In genomic region chr2:58418109-58418508, GRCm38 (mm10) we compare ENCODE assay signal across 31 mouse cellular contexts. TPM values are rescaled to one million over a fixed set of nuclear protein-coding genes. Genes with fewer than 3 reads are reported as not detected.
DNase-seq lines count a peak whose midpoint lies in the region; ATAC-seq and TF ChIP-seq lines count a peak whose summit lies in the region.
"Had no signal": no experiment of that assay in that cellular context is flagged by ENCODE, and none has a peak within 500 bp of the region (broad histone marks: within the 10 kb centered on the region; RNA-seq: fewer than 3 reads in every experiment).

No protein-coding gene starts in this region.

- no peaks in the 10 kb centered on the region for H3K4me1 ChIP-seq in intestine, embryonic 15.5 days (replicated peaks)
- H3K4me1 ChIP-seq in intestine, postnatal 0 days (replicated peaks; ENCODE audit: control insufficient read depth, insufficient read depth, low read length), result no peaks in the 10 kb centered on the region
- no peaks in the 10 kb centered on the region for H3K4me1 ChIP-seq in forebrain, embryonic 15.5 days
- H3K4me1 ChIP-seq: embryonic facial prominence, embryonic 13.5 days; embryonic facial prominence, embryonic 15.5 days; forebrain, embryonic 10.5 days; forebrain, embryonic 12.5 days had no signal

- TF ChIP-seq CTCF in intestine, postnatal 0 days (IDR thresholded peaks at IDR 0.05; ENCODE audit: low read depth), result no peak

- no peak overlapping the region for H3K4me3 ChIP-seq in intestine, embryonic 15.5 days (replicated peaks)
- H3K4me3 ChIP-seq in intestine, postnatal 0 days (ENCODE audit: low read depth, low read length), result no peak overlapping the region
- H3K4me3 ChIP-seq in forebrain, embryonic 15.5 days, result no peak overlapping the region
- H3K4me3 ChIP-seq: embryonic facial prominence, embryonic 13.5 days; embryonic facial prominence, embryonic 15.5 days; erythroblast, embryonic 14.5 days; forebrain, embryonic 10.5 days; forebrain, embryonic 12.5 days had no signal

- no peak overlapping the region for H3K9ac ChIP-seq in intestine, embryonic 15.5 days
- no peak overlapping the region for H3K9ac ChIP-seq in intestine, postnatal 0 days (ENCODE audit: low read depth, low read length)
- no peak overlapping the region for H3K9ac ChIP-seq in forebrain, embryonic 15.5 days (replicated peaks)
- H3K9ac ChIP-seq: embryonic facial prominence, embryonic 13.5 days; embryonic facial prominence, embryonic 15.5 days; forebrain, embryonic 12.5 days; forebrain, postnatal 0 days had no signal

- intact Hi-C loops in gastrocnemius, postnatal 36 days (cut with DNase I), result no loop called here

- peak; percentile 40 for ATAC-seq in intestine, embryonic 15.5 days
- ATAC-seq in intestine, postnatal 0 days, result peak; percentile 60
- no peak for ATAC-seq in forebrain, embryonic 15.5 days (replicated peaks)
- ATAC-seq: activated CD4-positive, CD25-positive, alpha-beta regulatory T cell, adult 4 months; CD4-positive, CD25-positive, alpha-beta regulatory T cell, adult 4 months; forebrain, embryonic 14.5 days; forebrain, postnatal 0 days; Patski had no signal

- no peaks in the 10 kb centered on the region for H3K27me3 ChIP-seq in intestine, embryonic 15.5 days (replicated peaks)
- no peaks in the 10 kb centered on the region for H3K27me3 ChIP-seq in intestine, postnatal 0 days (replicated peaks; ENCODE audit: control insufficient read depth, insufficient read depth, low read length)
- no peaks in the 10 kb centered on the region for H3K27me3 ChIP-seq in forebrain, embryonic 15.5 days
- H3K27me3 ChIP-seq: CH12.LX; embryonic facial prominence, embryonic 13.5 days; embryonic facial prominence, embryonic 15.5 days; forebrain, embryonic 12.5 days; Patski had no signal

- H3K4me2 ChIP-seq in intestine, embryonic 15.5 days (replicated peaks), result no peak overlapping the region
- no peak overlapping the region for H3K4me2 ChIP-seq in intestine, postnatal 0 days (replicated peaks; ENCODE audit: low read depth)
- no peak overlapping the region for H3K4me2 ChIP-seq in forebrain, embryonic 15.5 days (replicated peaks)
- H3K4me2 ChIP-seq: embryonic facial prominence, embryonic 13.5 days; embryonic facial prominence, embryonic 15.5 days; forebrain, embryonic 12.5 days had no signal

- DNase-seq in 416B (ENCODE audit: low read depth) (peak; percentile 57), adipocyte (ENCODE audit: low spot score) (peak; percentile 18)
- no peak for DNase-seq in gastrocnemius, postnatal 36 days
- DNase-seq in urinary bladder, adult 2 months (ENCODE audit: low spot score), result no peak
- DNase-seq: adrenal gland, adult 8-10 months; B cell, adult 2 months; cerebellum, adult 11-12 months; cerebellum, adult 2 months; cerebellum, adult 9-10 months; cerebellum, postnatal 10 days; cerebellum, postnatal 25 days; forebrain, postnatal 0 days had no signal

- no peaks in the 10 kb centered on the region for H3K9me3 ChIP-seq in intestine, embryonic 15.5 days
- no peaks in the 10 kb centered on the region for H3K9me3 ChIP-seq in intestine, postnatal 0 days (ENCODE audit: control insufficient read depth)
- H3K9me3 ChIP-seq in forebrain, embryonic 15.5 days, result no peaks in the 10 kb centered on the region
- H3K9me3 ChIP-seq: embryonic facial prominence, embryonic 13.5 days; embryonic facial prominence, embryonic 15.5 days; forebrain, embryonic 10.5 days; forebrain, embryonic 12.5 days had no signal

- no peaks in the 10 kb centered on the region for H3K36me3 ChIP-seq in intestine, embryonic 15.5 days
- no peaks in the 10 kb centered on the region for H3K36me3 ChIP-seq in intestine, postnatal 0 days (ENCODE audit: control insufficient read depth, insufficient read depth)
- no peaks in the 10 kb centered on the region for H3K36me3 ChIP-seq in forebrain, embryonic 15.5 days
- H3K36me3 ChIP-seq: embryonic facial prominence, embryonic 15.5 days; forebrain, embryonic 10.5 days; forebrain, embryonic 12.5 days; G1E had no signal

- H3K27ac ChIP-seq in intestine, embryonic 15.5 days, result no peak overlapping the region
- no peak overlapping the region for H3K27ac ChIP-seq in intestine, postnatal 0 days (ENCODE audit: low read depth, low read length)
- no peak overlapping the region for H3K27ac ChIP-seq in forebrain, embryonic 15.5 days (replicated peaks)
- H3K27ac ChIP-seq: embryonic facial prominence, embryonic 13.5 days; embryonic facial prominence, embryonic 15.5 days; forebrain, embryonic 10.5 days; forebrain, embryonic 12.5 days had no signal

- 85% methylated on average over 1 of the region's 1 CpGs for WGBS in intestine, embryonic 15.5 days
- 30% methylated on average over 1 of the region's 1 CpGs for WGBS in intestine, postnatal 0 days
- 85% methylated on average over 1 of the region's 1 CpGs for WGBS in forebrain, embryonic 15.5 days

RNA-seq across cellular contexts. Expression of gene Gm17409, which starts 51.8 kb away (rescaled TPM):
- polyA plus RNA-seq in intestine, embryonic 15.5 days (2015; fragmentation: Nextera tagmentation; extraction: Ambion mirVana), result not detected in 2 replicates
- polyA plus RNA-seq in intestine, postnatal 0 days (2015; fragmentation: Nextera tagmentation; extraction: Ambion mirVana), result not detected in 2 replicates
- not detected for total RNA-seq in gastrocnemius, postnatal 36 days (2021)
- 0.19 TPM in 1 of 2 replicates, not detected in the other for polyA plus RNA-seq in forebrain, embryonic 15.5 days (2015; fragmentation: Nextera tagmentation; extraction: Ambion mirVana)
- polyA plus RNA-seq in urinary bladder, adult 2 months (2012; rRNA removed), result not detected in 2 replicates
- total RNA-seq: adrenal gland, adult 8-10 months; adrenal gland, postnatal 25 days; adrenal gland, postnatal 4 days; CH12.LX; forebrain, postnatal 0 days; G1E had no signal
- polyA plus RNA-seq: activated CD4-positive, CD25-positive, alpha-beta regulatory T cell, adult 4 months; brain, embryonic 14.5 days; CD4-positive, CD25-positive, alpha-beta regulatory T cell, adult 4 months; cerebellum, adult 2 months; cortical plate, adult 2 months; embryonic facial prominence, embryonic 11.5 days; embryonic facial prominence, embryonic 13.5 days; embryonic facial prominence, embryonic 15.5 days; erythroblast, embryonic 14.5 days; forebrain, embryonic 10.5 days; forebrain, embryonic 14.5 days; forebrain, postnatal 0 days; G1E; Patski had no signal

Comparison
In these comparisons a context has a peak if more than half of its experiments do, and no peak if none do; other contexts are left out.
1. DNase-seq: peak in 416B (single experiment) and adipocyte (single experiment); none in gastrocnemius, postnatal 36 days (0 of 2) and urinary bladder, adult 2 months (single experiment).